Comparison of ENCODE assay signal across 8 mouse cellular contexts in the genomic region with DNA sequence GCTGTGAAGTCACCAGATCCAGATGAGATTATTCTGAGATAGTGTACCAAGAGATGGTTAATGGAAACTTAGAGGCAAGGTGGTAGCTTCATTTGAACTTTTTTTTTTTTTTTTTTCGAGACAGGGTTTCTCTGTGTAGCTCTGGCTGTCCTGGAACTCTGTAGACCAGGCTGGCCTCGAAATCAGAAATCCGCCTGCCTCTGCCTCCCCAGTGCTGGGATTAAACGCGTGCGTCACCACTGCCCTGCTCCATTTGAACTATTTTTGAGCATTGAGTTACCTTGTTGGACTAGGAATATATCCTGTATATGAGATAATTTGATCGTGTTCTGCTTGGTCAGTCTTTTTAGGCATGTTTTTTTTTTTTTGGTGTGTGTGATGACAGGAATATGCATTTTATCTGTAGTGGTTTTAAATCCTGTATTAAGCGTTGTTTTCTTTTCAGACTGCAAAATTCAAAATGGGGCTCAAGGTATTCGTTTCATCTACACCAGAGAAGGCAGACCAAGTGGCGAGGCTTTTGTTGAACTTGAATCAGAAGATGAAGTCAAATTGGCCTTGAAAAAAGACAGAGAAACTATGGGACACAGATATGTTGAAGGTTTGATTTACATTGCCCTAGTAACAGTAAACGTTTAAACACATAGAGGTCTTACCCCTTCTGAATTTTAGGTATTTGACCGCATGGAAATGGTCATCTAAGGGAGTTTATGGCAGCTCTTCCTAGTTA. TPM values are rescaled to one million over a fixed set of nuclear protein-coding genes. Genes with fewer than 3 reads are reported as not detected.
A peak's percentile ranks its signal among the peaks of the same experiment; 100 is the strongest.
DNase-seq lines count a peak whose midpoint lies in the region; ATAC-seq and TF ChIP-seq lines count a peak whose summit lies in the region.

No protein-coding gene starts in this region.

- TF ChIP-seq CTCF in cerebellum, adult 2 months (IDR thresholded peaks at IDR 0.05; ENCODE audit: borderline replicate concordance, insufficient read depth, low read depth, low read length) = no peak
- no peak for TF ChIP-seq CTCF in spleen, adult 2 months (IDR thresholded peaks at IDR 0.05; ENCODE audit: extremely low read depth, insufficient read depth, insufficient read length, insufficient replicate concordance)

- H3K9ac ChIP-seq in liver, embryonic 11.5 days (ENCODE audit: low read depth, low read length) = peak overlapping the region; percentile 95
- peak overlapping the region; percentile 98 for H3K9ac ChIP-seq in stomach, embryonic 16.5 days (ENCODE audit: low read length)

- H3K4me3 ChIP-seq in cerebellum, adult 2 months (replicated peaks; ENCODE audit: insufficient read depth, low read depth, low read length) = peak overlapping the region; percentile 75
- peak overlapping the region; percentile 86 for H3K4me3 ChIP-seq in spleen, adult 2 months (ENCODE audit: extremely low read depth, insufficient read depth, insufficient read length)
- peak overlapping the region; percentile 78 for H3K4me3 ChIP-seq in liver, embryonic 11.5 days (ENCODE audit: low read depth, low read length)
- peak overlapping the region; percentile 80 for H3K4me3 ChIP-seq in stomach, embryonic 16.5 days (replicated peaks; ENCODE audit: low read length)

- no peaks in the 10 kb centered on the region for H3K27me3 ChIP-seq in cerebellum, adult 2 months (ENCODE audit: control insufficient read depth, insufficient read depth, low read length)
- H3K27me3 ChIP-seq in spleen, adult 2 months (ENCODE audit: control insufficient read depth, insufficient read depth, low read length) = no peaks in the 10 kb centered on the region
- no peaks in the 10 kb centered on the region for H3K27me3 ChIP-seq in liver, embryonic 11.5 days (replicated peaks; ENCODE audit: control insufficient read depth, insufficient read depth, low read length)
- no peaks in the 10 kb centered on the region for H3K27me3 ChIP-seq in stomach, embryonic 16.5 days (ENCODE audit: control insufficient read depth, insufficient read depth, low read length)

- 36% methylated on average over 12 of the region's 12 CpGs for WGBS in cerebellum, adult 2 months
- WGBS in spleen, adult 2 months = 43% methylated on average over 12 of the region's 12 CpGs
- WGBS in liver, embryonic 11.5 days = 58% methylated on average over 12 of the region's 12 CpGs
- WGBS in stomach, embryonic 16.5 days = 46% methylated on average over 12 of the region's 12 CpGs

- H3K4me1 ChIP-seq in cerebellum, adult 2 months (ENCODE audit: control insufficient read depth, insufficient read depth, low read length) = peaks cover 6% of the 10 kb centered on the region; the same call in 1 of the 2 replicates
- H3K4me1 ChIP-seq in spleen, adult 2 months (ENCODE audit: control insufficient read depth, insufficient read depth, insufficient read length) = peaks cover 12% of the 10 kb centered on the region
- peaks cover 11% of the 10 kb centered on the region for H3K4me1 ChIP-seq in liver, embryonic 11.5 days (replicated peaks; ENCODE audit: control insufficient read depth, insufficient read depth, low read length)
- peaks cover 22% of the 10 kb centered on the region for H3K4me1 ChIP-seq in stomach, embryonic 16.5 days (ENCODE audit: control insufficient read depth, insufficient read depth, low read length)

- H3K4me2 ChIP-seq in liver, embryonic 11.5 days = peak overlapping the region; percentile 78
- peak overlapping the region; percentile 98 for H3K4me2 ChIP-seq in stomach, embryonic 16.5 days (ENCODE audit: low read depth, low read length)

- H3K9me3 ChIP-seq in liver, embryonic 11.5 days (ENCODE audit: control insufficient read depth, low read length) = no peaks in the 10 kb centered on the region
- H3K9me3 ChIP-seq in stomach, embryonic 16.5 days (replicated peaks; ENCODE audit: control insufficient read depth, low read length) = no peaks in the 10 kb centered on the region

- no peak for DNase-seq in cerebellum, adult 2 months
- DNase-seq in cerebellum, adult 18-20 months = no peak
- DNase-seq in spleen, adult 2 months (ENCODE audit: low read depth in 1 of 2, low spot score in 2 of 2) = no peak
- no peak for DNase-seq in spleen, postnatal 4 days (ENCODE audit: low spot score in 2 of 2)
- DNase-seq in liver, embryonic 11.5 days (ENCODE audit: low spot score) = no peak
- DNase-seq in urinary bladder, adult 18-20 months (ENCODE audit: low spot score in 2 of 2) = no peak
- DNase-seq in spleen, adult 18-20 months = no peak

- peaks cover 24% of the 10 kb centered on the region for H3K36me3 ChIP-seq in spleen, adult 2 months (ENCODE audit: control insufficient read depth, insufficient read depth, low read length)
- H3K36me3 ChIP-seq in liver, embryonic 11.5 days (ENCODE audit: control insufficient read depth, insufficient read depth, low read length) = peaks cover 23% of the 10 kb centered on the region
- peaks cover 21% of the 10 kb centered on the region for H3K36me3 ChIP-seq in stomach, embryonic 16.5 days (ENCODE audit: control insufficient read depth, insufficient read depth, low read length)

- ATAC-seq in liver, embryonic 11.5 days (replicated peaks; ENCODE audit: low FRiP score) = no peak
- no peak for ATAC-seq in stomach, embryonic 16.5 days (ENCODE audit: insufficient read depth, low FRiP score)

- no peak for TF ChIP-seq POLR2A in cerebellum, adult 2 months (IDR thresholded peaks at IDR 0.05; ENCODE audit: borderline replicate concordance, insufficient read depth, low read length)
- TF ChIP-seq POLR2A in spleen, adult 2 months (IDR thresholded peaks at IDR 0.05; ENCODE audit: low read depth, low read length) = no peak

- H3K27ac ChIP-seq in cerebellum, adult 2 months (ENCODE audit: insufficient read depth, low read length) = no peak overlapping the region
- H3K27ac ChIP-seq in spleen, adult 2 months (ENCODE audit: insufficient read depth, low read length) = no peak overlapping the region
- H3K27ac ChIP-seq in liver, embryonic 11.5 days (ENCODE audit: low read depth, low read length) = no peak overlapping the region
- H3K27ac ChIP-seq in stomach, embryonic 16.5 days (ENCODE audit: low read length) = no peak overlapping the region; the same call in 1 of the 2 replicates

RNA-seq across cellular contexts. Expression of a gene that starts 2.4 kb away (rescaled TPM):
- 264 and 318 TPM in 2 replicates for polyA plus RNA-seq in cerebellum, adult 2 months (2012; rRNA removed)
- 33.6 and 43.8 TPM in 2 replicates for polyA plus RNA-seq in spleen, adult 2 months (2012; rRNA removed)
- polyA plus RNA-seq in liver, embryonic 11.5 days (2014; fragmentation: Nextera tagmentation; extraction: Ambion mirVana) = 341 and 346 TPM in 2 replicates
- polyA plus RNA-seq in stomach, embryonic 16.5 days (2015; fragmentation: Nextera tagmentation; extraction: Ambion mirVana) = 346 and 352 TPM in 2 replicates

RNA-seq across cellular contexts. Expression of a gene that starts 24.9 kb away (rescaled TPM):
- 0.34 and 0.63 TPM in 2 replicates for polyA plus RNA-seq in cerebellum, adult 2 months (2012; rRNA removed)
- polyA plus RNA-seq in spleen, adult 2 months (2012; rRNA removed) = not detected in 2 replicates
- polyA plus RNA-seq in liver, embryonic 11.5 days (2014; fragmentation: Nextera tagmentation; extraction: Ambion mirVana) = not detected in 2 replicates
- 0.19 and 0.46 TPM in 2 replicates for polyA plus RNA-seq in stomach, embryonic 16.5 days (2015; fragmentation: Nextera tagmentation; extraction: Ambion mirVana)

RNA-seq across cellular contexts. Expression of a gene that starts 51.7 kb away (rescaled TPM):
- polyA plus RNA-seq in cerebellum, adult 2 months (2012; rRNA removed) = 35.6 and 38.3 TPM in 2 replicates
- polyA plus RNA-seq in spleen, adult 2 months (2012; rRNA removed) = 9.6 and 13.0 TPM in 2 replicates
- polyA plus RNA-seq in liver, embryonic 11.5 days (2014; fragmentation: Nextera tagmentation; extraction: Ambion mirVana) = 18.7 and 19.2 TPM in 2 replicates
- polyA plus RNA-seq in stomach, embryonic 16.5 days (2015; fragmentation: Nextera tagmentation; extraction: Ambion mirVana) = 19.5 and 20.2 TPM in 2 replicates

RNA-seq across cellular contexts. Expression of a gene that starts 53.7 kb away (rescaled TPM):
- polyA plus RNA-seq in cerebellum, adult 2 months (2012; rRNA removed) = 215 and 264 TPM in 2 replicates
- polyA plus RNA-seq in spleen, adult 2 months (2012; rRNA removed) = 23.2 and 23.5 TPM in 2 replicates
- polyA plus RNA-seq in liver, embryonic 11.5 days (2014; fragmentation: Nextera tagmentation; extraction: Ambion mirVana) = 267 and 285 TPM in 2 replicates
- polyA plus RNA-seq in stomach, embryonic 16.5 days (2015; fragmentation: Nextera tagmentation; extraction: Ambion mirVana) = 341 and 342 TPM in 2 replicates
